In the genomic region with DNA sequence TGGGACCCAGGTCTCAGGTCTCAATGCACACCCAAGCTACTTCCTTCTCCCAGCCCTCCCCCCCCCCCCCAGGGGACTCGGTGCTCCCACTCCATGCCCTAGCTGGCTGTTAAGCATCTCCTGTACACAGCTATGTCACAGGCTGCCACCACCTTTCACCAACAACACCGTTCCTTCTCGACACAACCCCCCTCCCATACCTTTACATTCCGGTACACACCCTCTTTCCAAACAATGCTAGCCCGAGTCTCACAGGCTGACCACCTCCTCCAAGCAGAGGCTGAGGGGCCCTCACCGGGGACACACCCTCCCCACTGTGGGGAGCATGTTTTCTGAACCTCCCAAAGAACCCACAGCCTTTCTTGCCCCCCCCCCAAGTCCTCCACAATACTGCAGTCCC, we compare ENCODE assay signal across 11 mouse cellular contexts. TPM values are rescaled to one million over a fixed set of nuclear protein-coding genes. Genes with fewer than 3 reads are reported as not detected.
A peak's percentile ranks its signal among the peaks of the same experiment; 100 is the strongest.
DNase-seq lines count a peak whose midpoint lies in the region; ATAC-seq and TF ChIP-seq lines count a peak whose summit lies in the region.
"Had no signal": no experiment of that assay in that cellular context is flagged by ENCODE, and none has a peak within 500 bp of the region (broad histone marks: within the 10 kb centered on the region; RNA-seq: fewer than 3 reads in every experiment).

No protein-coding gene starts in this region.

- H3K4me2 ChIP-seq in heart, embryonic 12.5 days: peak overlapping the region; percentile 92; the same call in 1 of the 2 replicates
- H3K4me2 ChIP-seq in hindbrain, embryonic 16.5 days (ENCODE audit: low read length): peak overlapping the region; percentile 90
- H3K4me2 ChIP-seq in midbrain, postnatal 0 days (ENCODE audit: low read depth, low read length, poor library complexity, severe bottlenecking): peak overlapping the region; percentile 29

- H3K27ac ChIP-seq in heart, embryonic 12.5 days (ENCODE audit: poor library complexity, severe bottlenecking): no peak overlapping the region
- peak overlapping the region; percentile 94 for H3K27ac ChIP-seq in embryonic facial prominence, embryonic 10.5 days (replicated peaks)
- no peak overlapping the region for H3K27ac ChIP-seq in hindbrain, embryonic 16.5 days (ENCODE audit: low read depth, low read length)
- H3K27ac ChIP-seq in midbrain, postnatal 0 days (ENCODE audit: low read depth, low read length): no peak overlapping the region

- no peak overlapping the region for H3K9ac ChIP-seq in heart, embryonic 12.5 days
- H3K9ac ChIP-seq in hindbrain, embryonic 16.5 days (ENCODE audit: low read depth, low read length): no peak overlapping the region
- no peak overlapping the region for H3K9ac ChIP-seq in midbrain, postnatal 0 days (replicated peaks; ENCODE audit: low read length, poor library complexity, severe bottlenecking)

- no peaks in the 10 kb centered on the region for H3K36me3 ChIP-seq in heart, embryonic 12.5 days
- peaks cover 10% of the 10 kb centered on the region for H3K36me3 ChIP-seq in embryonic facial prominence, embryonic 10.5 days (replicated peaks)
- H3K36me3 ChIP-seq in hindbrain, embryonic 16.5 days (ENCODE audit: control insufficient read depth, insufficient read depth, low read length): no peaks in the 10 kb centered on the region
- no peaks in the 10 kb centered on the region for H3K36me3 ChIP-seq in midbrain, postnatal 0 days (ENCODE audit: insufficient read depth, low read length)

- intact Hi-C loops in heart, postnatal 10 days (cut with DNase I): no loop called here

- no peak overlapping the region for H3K4me3 ChIP-seq in heart, embryonic 12.5 days
- peak overlapping the region; percentile 79 for H3K4me3 ChIP-seq in embryonic facial prominence, embryonic 10.5 days
- 0 out of 2 replicates have a peak overlapping the region, but pooled peaks have one; percentile 3 for H3K4me3 ChIP-seq in hindbrain, embryonic 16.5 days (ENCODE audit: low read length)
- H3K4me3 ChIP-seq in midbrain, postnatal 0 days (ENCODE audit: low read depth, low read length): no peak overlapping the region

- no peak for TF ChIP-seq CTCF in midbrain, postnatal 0 days (IDR thresholded peaks at IDR 0.05)

- WGBS in heart, embryonic 12.5 days: 8% methylated on average over 6 of the region's 6 CpGs
- WGBS in embryonic facial prominence, embryonic 10.5 days: 5% methylated on average over 6 of the region's 6 CpGs
- WGBS in hindbrain, embryonic 16.5 days: 7% methylated on average over 6 of the region's 6 CpGs
- 9% methylated on average over 6 of the region's 6 CpGs for WGBS in midbrain, postnatal 0 days

- DNase-seq in heart, postnatal 10 days: no peak
- no peak for DNase-seq in embryonic facial prominence, embryonic 10.5 days (ENCODE audit: low spot score)
- DNase-seq in midbrain, postnatal 0 days (ENCODE audit: low spot score): no peak
- no peak for DNase-seq in gastrocnemius, adult 18-20 months (ENCODE audit: low spot score)
- DNase-seq in left cerebral cortex, adult 8-10 months (ENCODE audit: low spot score in 2 of 2): no peak
- DNase-seq: adrenal gland, postnatal 10 days; B cell, adult 2 months had no signal

- ATAC-seq in heart, embryonic 12.5 days (ENCODE audit: insufficient number of reproducible peaks, low FRiP score): no peak
- no peak for ATAC-seq in hindbrain, embryonic 16.5 days
- no peak for ATAC-seq in midbrain, postnatal 0 days (ENCODE audit: low FRiP score)
- no peak for ATAC-seq in megakaryocyte progenitor cell, adult 5-6 weeks (replicated peaks; ENCODE audit: poor library complexity)

- peaks cover 52% of the 10 kb centered on the region for H3K27me3 ChIP-seq in heart, embryonic 12.5 days (replicated peaks)
- H3K27me3 ChIP-seq in embryonic facial prominence, embryonic 10.5 days (replicated peaks; ENCODE audit: low read depth, poor library complexity, severe bottlenecking): peaks cover 29% of the 10 kb centered on the region; the same call in 1 of the 2 replicates
- no peaks in the 10 kb centered on the region for H3K27me3 ChIP-seq in hindbrain, embryonic 16.5 days (replicated peaks; ENCODE audit: control insufficient read depth, insufficient read depth, low read length)
- 0 out of 2 replicates have a peak, but pooled peaks cover 4% of the 10 kb centered on the region for H3K27me3 ChIP-seq in midbrain, postnatal 0 days (ENCODE audit: insufficient read depth, low read length)

- H3K4me1 ChIP-seq in heart, embryonic 12.5 days (replicated peaks): peaks cover 42% of the 10 kb centered on the region
- H3K4me1 ChIP-seq in embryonic facial prominence, embryonic 10.5 days: peaks cover 68% of the 10 kb centered on the region
- H3K4me1 ChIP-seq in hindbrain, embryonic 16.5 days (ENCODE audit: control insufficient read depth, insufficient read depth, low read depth, low read length): peaks cover 29% of the 10 kb centered on the region
- H3K4me1 ChIP-seq in midbrain, postnatal 0 days (ENCODE audit: insufficient read depth, low read length): peaks cover 8% of the 10 kb centered on the region

- no peaks in the 10 kb centered on the region for H3K9me3 ChIP-seq in heart, embryonic 12.5 days (replicated peaks)
- H3K9me3 ChIP-seq in embryonic facial prominence, embryonic 10.5 days: no peaks in the 10 kb centered on the region
- H3K9me3 ChIP-seq in hindbrain, embryonic 16.5 days (ENCODE audit: control insufficient read depth, low read length): no peaks in the 10 kb centered on the region
- no peaks in the 10 kb centered on the region for H3K9me3 ChIP-seq in midbrain, postnatal 0 days (ENCODE audit: low read length)

RNA-seq across cellular contexts. Expression of a gene that starts 2.5 kb away (rescaled TPM):
- polyA plus RNA-seq in heart, embryonic 12.5 days (2016; fragmentation: Nextera tagmentation; extraction: Ambion mirVana): 1.3 and 1.6 TPM in 2 replicates
- total RNA-seq in heart, postnatal 10 days (2021): under 1 TPM in 1 of 2 experiments, not detected in 1; 0.14 TPM
- polyA plus RNA-seq in embryonic facial prominence, embryonic 10.5 days (2016; fragmentation: Nextera tagmentation; extraction: Ambion mirVana): 24.1 and 26.4 TPM in 2 replicates
- 2.6 TPM in 2 replicates for polyA plus RNA-seq in hindbrain, embryonic 16.5 days (2015; fragmentation: Nextera tagmentation; extraction: Ambion mirVana)
- total RNA-seq in midbrain, postnatal 0 days (2014; rRNA removed): 4.1 and 5.2 TPM in 2 replicates
- 1.4 and 2.2 TPM in 2 replicates for polyA plus RNA-seq in midbrain, postnatal 0 days (2015; fragmentation: Nextera tagmentation; extraction: Ambion mirVana)
- total RNA-seq in megakaryocyte progenitor cell, adult 5-6 weeks (2015): not detected in 2 replicates
- not detected in 2 replicates for total RNA-seq in megakaryocyte progenitor cell, adult 5-6 weeks (2017)
- not detected for total RNA-seq in gastrocnemius, adult 18-20 months (2021)
- total RNA-seq in left cerebral cortex, adult 8-10 months (2022): 1 to 10 TPM; 1.2 to 2.7 (median 1.5) TPM
- total RNA-seq: megakaryocyte-erythroid progenitor cell, adult 5-6 weeks had no signal

RNA-seq across cellular contexts. Expression of a gene that starts 19.0 kb away (rescaled TPM):
- polyA plus RNA-seq in heart, embryonic 12.5 days (2016; fragmentation: Nextera tagmentation; extraction: Ambion mirVana): not detected in 2 replicates
- not detected for total RNA-seq in heart, postnatal 10 days (2021)
- polyA plus RNA-seq in embryonic facial prominence, embryonic 10.5 days (2016; fragmentation: Nextera tagmentation; extraction: Ambion mirVana): 0.42 and 0.58 TPM in 2 replicates
- not detected in 2 replicates for polyA plus RNA-seq in hindbrain, embryonic 16.5 days (2015; fragmentation: Nextera tagmentation; extraction: Ambion mirVana)
- total RNA-seq in midbrain, postnatal 0 days (2014; rRNA removed): 0.27 TPM in 1 of 2 replicates, not detected in the other
- polyA plus RNA-seq in midbrain, postnatal 0 days (2015; fragmentation: Nextera tagmentation; extraction: Ambion mirVana): not detected in 2 replicates
- not detected in 2 replicates for total RNA-seq in megakaryocyte progenitor cell, adult 5-6 weeks (2015)
- not detected in 2 replicates for total RNA-seq in megakaryocyte progenitor cell, adult 5-6 weeks (2017)
- not detected for total RNA-seq in gastrocnemius, adult 18-20 months (2021)
- total RNA-seq in left cerebral cortex, adult 8-10 months (2022): 1 to 10 TPM in 1 of 4 experiments, under 1 TPM in 3; 0.37 to 1.2 (median 0.56) TPM
- total RNA-seq: adrenal gland, postnatal 10 days; megakaryocyte-erythroid progenitor cell, adult 5-6 weeks had no signal

RNA-seq across cellular contexts. Expression of a gene that starts 29.1 kb away (rescaled TPM):
- polyA plus RNA-seq in heart, embryonic 12.5 days (2016; fragmentation: Nextera tagmentation; extraction: Ambion mirVana): not detected in 2 replicates
- not detected for total RNA-seq in heart, postnatal 10 days (2021)
- not detected in 2 replicates for polyA plus RNA-seq in embryonic facial prominence, embryonic 10.5 days (2016; fragmentation: Nextera tagmentation; extraction: Ambion mirVana)
- 1.4 TPM in 2 replicates for polyA plus RNA-seq in hindbrain, embryonic 16.5 days (2015; fragmentation: Nextera tagmentation; extraction: Ambion mirVana)
- 1.3 and 2.8 TPM in 2 replicates for total RNA-seq in midbrain, postnatal 0 days (2014; rRNA removed)
- 1.7 and 2.1 TPM in 2 replicates for polyA plus RNA-seq in midbrain, postnatal 0 days (2015; fragmentation: Nextera tagmentation; extraction: Ambion mirVana)
- not detected in 2 replicates for total RNA-seq in megakaryocyte progenitor cell, adult 5-6 weeks (2015)
- not detected in 2 replicates for total RNA-seq in megakaryocyte progenitor cell, adult 5-6 weeks (2017)
- not detected for total RNA-seq in gastrocnemius, adult 18-20 months (2021)
- 1 to 10 TPM; 5.1 to 7.4 (median 5.8) TPM for total RNA-seq in left cerebral cortex, adult 8-10 months (2022)
- total RNA-seq: adrenal gland, postnatal 10 days; megakaryocyte-erythroid progenitor cell, adult 5-6 weeks had no signal

Comparison
In these comparisons a context has a peak if more than half of its experiments do, and no peak if none do; other contexts are left out.
1. H3K4me2 ChIP-seq: peak in every context shown above with its lines; median percentile 92 in heart, embryonic 12.5 days; 90 in hindbrain, embryonic 16.5 days; 29 in midbrain, postnatal 0 days.
2. H3K4me3 ChIP-seq: peak in embryonic facial prominence, embryonic 10.5 days (single experiment) and hindbrain, embryonic 16.5 days (single experiment); none in heart, embryonic 12.5 days (single experiment) and midbrain, postnatal 0 days (single experiment).